Mouse (Mus musculus): ENCODE results near the gene Atp2c2. TPM values are rescaled to one million over a fixed set of nuclear protein-coding genes. Genes with fewer than 3 reads are reported as not detected.

The Atp2c2 gene
- polyA plus RNA-seq, 1 experiment: 1.1 TPM

DNA sequence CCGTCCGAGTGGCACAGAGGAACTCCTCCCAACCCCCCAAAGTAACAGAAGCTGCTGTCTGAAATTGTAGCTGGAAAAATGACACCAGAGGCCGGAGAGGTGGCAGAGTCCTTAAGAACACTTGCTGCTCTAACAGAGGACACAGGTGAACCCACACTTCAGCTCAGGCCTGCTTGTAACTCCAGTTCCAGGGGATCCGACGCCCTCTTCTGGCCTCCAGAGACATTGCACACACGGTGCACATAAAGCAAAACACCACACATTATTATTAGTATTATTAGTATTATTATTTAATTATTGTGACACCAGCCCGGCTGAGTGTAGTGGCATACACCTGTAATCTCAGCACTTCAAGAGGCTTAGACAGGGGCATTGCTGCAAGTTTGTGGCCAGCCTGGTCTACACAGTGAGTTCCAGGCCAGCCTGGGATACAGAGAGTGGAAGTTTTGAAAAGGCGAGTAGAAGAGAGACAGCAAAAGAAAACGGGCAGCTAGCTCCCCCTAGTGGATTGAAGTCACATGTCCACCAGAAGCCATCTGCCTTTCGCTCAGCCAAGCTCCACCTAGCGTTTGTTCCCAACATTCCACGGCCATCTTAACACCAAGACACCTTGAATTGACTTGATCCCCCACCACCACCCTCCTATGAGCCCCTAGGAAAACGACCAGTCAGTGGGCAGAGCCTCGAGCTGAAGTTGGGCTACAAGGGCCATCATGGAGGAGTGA is 79.4 kb downstream of the Atp2c2 start:
- peaks cover 1% of the 10 kb centered on the region for H3K4me1 ChIP-seq (ENCODE audit: control insufficient read depth, insufficient read depth, low read length)
- no peak for TF ChIP-seq POLR2A (IDR thresholded peaks at IDR 0.05; ENCODE audit: extremely low read depth, insufficient read depth, low read length)
- peak; percentile 99 for TF ChIP-seq CTCF (IDR thresholded peaks at IDR 0.05; ENCODE audit: extremely low read depth, insufficient read depth, low read length)
- no peak overlapping the region for H3K4me3 ChIP-seq (ENCODE audit: insufficient read depth, low read length)
- no peak overlapping the region for H3K27ac ChIP-seq (ENCODE audit: insufficient read depth, low read length)

DNA sequence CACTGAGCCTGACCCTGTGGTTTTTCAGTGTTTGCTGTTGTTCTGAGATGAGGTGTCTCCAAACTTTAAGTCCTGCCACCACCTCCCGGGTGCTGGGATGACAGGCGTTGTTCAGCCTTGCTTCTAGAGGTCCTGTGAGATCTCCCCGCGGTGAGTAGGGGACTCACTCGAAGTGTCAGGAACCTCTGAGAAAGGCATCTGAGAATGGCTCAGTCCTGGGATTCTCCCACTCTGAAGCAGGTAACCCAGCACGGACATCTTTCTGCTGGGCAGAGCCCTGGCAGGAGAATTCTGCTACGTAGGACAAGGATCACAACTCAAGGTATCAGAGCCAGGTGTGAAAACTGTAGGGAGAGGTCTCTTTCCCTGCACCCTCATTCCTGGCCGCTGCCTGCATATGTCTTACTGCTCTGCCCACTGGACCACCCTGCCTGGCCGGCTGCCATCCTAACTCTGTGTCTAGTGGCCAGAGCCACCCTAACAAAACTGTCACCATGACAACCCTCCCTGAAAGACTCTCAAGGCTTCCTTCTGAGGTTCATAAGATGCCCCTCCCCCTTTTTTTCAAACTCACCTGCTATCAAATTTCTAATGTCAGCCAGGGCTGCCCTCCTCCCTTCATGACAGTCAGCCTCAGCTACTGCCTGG is 80.7 kb downstream of the Atp2c2 start:
- TF ChIP-seq CTCF (IDR thresholded peaks at IDR 0.05; ENCODE audit: extremely low read depth, insufficient read depth, low read length) (no peak), POLR2A (IDR thresholded peaks at IDR 0.05; ENCODE audit: extremely low read depth, insufficient read depth, low read length) (no peak)
- Histone ChIP-seq H3K4me1 (ENCODE audit: control insufficient read depth, insufficient read depth, low read length) (peaks cover 1% of the 10 kb centered on the region), H3K27ac (ENCODE audit: insufficient read depth, low read length) (no peak overlapping the region), H3K4me3 (ENCODE audit: insufficient read depth, low read length) (no peak overlapping the region)

DNA sequence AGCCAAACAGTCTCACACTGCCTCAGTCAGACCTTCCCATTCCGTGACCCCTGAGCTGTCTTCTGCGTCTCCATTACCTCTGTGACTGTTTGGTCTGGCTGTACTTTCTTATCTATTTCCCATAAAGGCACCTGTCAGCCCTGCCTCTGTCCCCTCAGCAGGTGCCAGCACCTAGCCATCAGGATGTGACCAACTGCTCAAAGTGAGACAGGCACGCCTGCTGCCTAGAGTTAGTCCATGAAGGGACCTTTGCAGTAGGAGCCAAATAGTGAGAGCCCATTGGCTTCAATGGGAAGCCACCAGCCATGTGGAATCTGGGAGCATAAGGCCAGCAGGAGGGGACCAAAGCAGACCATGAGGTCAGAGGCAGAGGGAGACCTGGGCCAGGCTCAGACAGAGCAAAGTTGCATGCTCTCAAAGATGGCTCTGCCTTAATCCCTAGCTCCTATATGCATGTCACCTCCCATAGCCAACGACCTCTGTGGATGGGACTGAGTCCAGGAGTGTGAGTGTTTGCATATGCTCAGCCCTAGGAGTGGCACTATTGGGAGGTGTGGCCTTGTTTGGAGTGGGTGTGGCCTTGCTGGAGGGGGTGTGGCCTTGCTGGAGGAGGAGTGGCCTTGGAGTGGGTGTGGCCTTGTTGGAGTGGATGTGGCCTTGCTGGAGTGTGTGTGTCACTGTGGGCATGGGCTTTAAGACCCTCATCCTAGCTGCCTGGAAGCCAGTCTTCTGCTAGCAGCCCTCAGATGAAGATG is 81.5 kb downstream of the Atp2c2 start:
- Histone ChIP-seq H3K4me3 (ENCODE audit: insufficient read depth, low read length) (no peak overlapping the region), H3K4me1 (ENCODE audit: control insufficient read depth, insufficient read depth, low read length) (peaks cover 1% of the 10 kb centered on the region), H3K27ac (ENCODE audit: insufficient read depth, low read length) (no peak overlapping the region)
- no peak for TF ChIP-seq CTCF (IDR thresholded peaks at IDR 0.05; ENCODE audit: extremely low read depth, insufficient read depth, low read length)
- no peak for TF ChIP-seq POLR2A (IDR thresholded peaks at IDR 0.05; ENCODE audit: extremely low read depth, insufficient read depth, low read length)

DNA sequence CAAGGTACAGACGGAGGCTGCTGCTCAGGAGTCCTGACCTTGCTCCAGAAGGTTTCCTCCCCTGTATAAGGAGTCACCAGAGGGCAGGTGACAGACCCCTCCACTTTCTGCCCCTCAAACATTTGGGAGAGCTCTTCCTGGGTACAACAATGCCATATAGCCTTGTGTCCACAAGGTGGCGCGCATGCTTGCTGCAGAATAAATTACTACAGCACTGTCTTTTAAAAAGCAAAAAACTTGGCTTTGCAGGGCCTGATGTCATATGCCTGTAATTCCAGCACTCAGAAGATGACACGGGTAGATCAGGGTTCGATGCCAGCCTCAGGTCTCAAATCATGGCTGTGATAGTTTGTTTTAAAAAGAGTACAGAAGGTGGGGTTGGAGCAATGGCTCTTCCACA is 82.9 kb downstream of the Atp2c2 start:
- Histone ChIP-seq H3K4me1 (ENCODE audit: control insufficient read depth, insufficient read depth, low read length) (no peaks in the 10 kb centered on the region), H3K27ac (ENCODE audit: insufficient read depth, low read length) (no peak overlapping the region), H3K4me3 (ENCODE audit: insufficient read depth, low read length) (no peak overlapping the region)
- peak; percentile 95 for TF ChIP-seq CTCF (IDR thresholded peaks at IDR 0.05; ENCODE audit: extremely low read depth, insufficient read depth, low read length)
- no peak for TF ChIP-seq POLR2A (IDR thresholded peaks at IDR 0.05; ENCODE audit: extremely low read depth, insufficient read depth, low read length)

DNA sequence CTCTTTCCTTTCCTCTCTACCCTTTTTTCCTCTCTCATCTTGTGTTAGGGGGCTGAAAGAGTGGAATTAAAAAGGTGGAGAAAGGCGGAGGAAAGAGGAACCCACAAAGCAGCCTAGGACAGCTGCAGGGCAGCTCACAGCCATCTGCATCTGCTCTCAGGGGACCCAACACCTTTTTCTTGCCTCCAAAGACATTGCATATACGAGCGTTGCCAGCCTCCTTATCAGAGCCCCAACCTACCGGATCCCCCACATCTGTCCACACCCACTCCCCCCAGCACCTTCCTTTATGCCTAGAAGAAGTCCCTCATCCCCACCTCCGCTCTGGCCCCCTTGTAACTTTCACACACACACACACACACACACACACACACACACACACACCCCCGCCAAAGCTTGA is 83.8 kb downstream of the Atp2c2 start:
- no peaks in the 10 kb centered on the region for H3K4me1 ChIP-seq (ENCODE audit: control insufficient read depth, insufficient read depth, low read length)
- no peak overlapping the region for H3K4me3 ChIP-seq (ENCODE audit: insufficient read depth, low read length)
- TF ChIP-seq POLR2A (IDR thresholded peaks at IDR 0.05; ENCODE audit: extremely low read depth, insufficient read depth, low read length) (no peak), CTCF (IDR thresholded peaks at IDR 0.05; ENCODE audit: extremely low read depth, insufficient read depth, low read length) (no peak)
- H3K27ac ChIP-seq (ENCODE audit: insufficient read depth, low read length): no peak overlapping the region

DNA sequence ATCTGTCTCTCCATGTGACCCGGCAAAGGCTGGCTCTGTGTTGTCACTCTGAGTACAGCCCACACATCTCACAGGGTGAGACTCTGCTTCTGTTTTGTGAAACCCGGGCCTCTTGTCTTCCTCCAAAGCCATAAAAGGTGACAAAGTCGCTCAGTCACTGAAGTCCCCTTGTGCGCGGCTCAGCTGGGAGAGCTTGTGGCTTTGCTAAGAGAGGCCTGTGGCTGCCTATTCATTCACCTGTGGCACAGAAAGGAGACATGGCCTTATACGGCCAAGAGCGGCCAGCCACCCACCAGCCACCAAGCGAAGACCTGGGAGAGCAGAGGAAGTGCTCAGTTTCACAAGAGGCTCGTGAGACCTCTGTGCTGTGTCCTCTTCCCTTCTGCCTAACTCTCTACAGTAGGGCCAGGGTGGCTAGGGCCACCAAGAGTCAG is 84.3 kb downstream of the Atp2c2 start:
- H3K27ac ChIP-seq (ENCODE audit: insufficient read depth, low read length): no peak overlapping the region
- H3K4me3 ChIP-seq (ENCODE audit: insufficient read depth, low read length): no peak overlapping the region
- no peak for TF ChIP-seq POLR2A (IDR thresholded peaks at IDR 0.05; ENCODE audit: extremely low read depth, insufficient read depth, low read length)
- no peak for TF ChIP-seq CTCF (IDR thresholded peaks at IDR 0.05; ENCODE audit: extremely low read depth, insufficient read depth, low read length)
- no peaks in the 10 kb centered on the region for H3K4me1 ChIP-seq (ENCODE audit: control insufficient read depth, insufficient read depth, low read length)

DNA sequence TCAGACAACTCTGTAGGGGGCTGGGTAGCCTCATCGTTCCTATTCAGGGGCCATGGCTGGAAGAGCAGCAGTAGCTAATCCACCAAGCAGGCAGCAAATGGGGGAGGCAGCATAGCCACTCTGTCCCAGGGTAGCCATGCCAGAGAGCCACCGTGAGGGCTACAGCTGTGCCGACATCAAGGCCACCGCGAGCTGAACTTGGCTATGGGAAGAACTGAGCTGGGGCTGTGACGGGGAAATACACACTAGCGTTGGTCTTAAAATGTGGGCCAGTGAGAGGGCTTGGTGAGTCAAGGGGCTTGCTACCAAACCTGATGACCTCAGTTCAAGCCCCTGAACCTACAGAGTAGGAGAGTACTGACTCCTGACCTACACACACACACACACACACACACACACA is 84.9 kb downstream of the Atp2c2 start:
- H3K4me3 ChIP-seq (ENCODE audit: insufficient read depth, low read length): no peak overlapping the region
- TF ChIP-seq CTCF (IDR thresholded peaks at IDR 0.05; ENCODE audit: extremely low read depth, insufficient read depth, low read length): no peak
- no peak for TF ChIP-seq POLR2A (IDR thresholded peaks at IDR 0.05; ENCODE audit: extremely low read depth, insufficient read depth, low read length)
- H3K27ac ChIP-seq (ENCODE audit: insufficient read depth, low read length): no peak overlapping the region
- H3K4me1 ChIP-seq (ENCODE audit: control insufficient read depth, insufficient read depth, low read length): no peaks in the 10 kb centered on the region

DNA sequence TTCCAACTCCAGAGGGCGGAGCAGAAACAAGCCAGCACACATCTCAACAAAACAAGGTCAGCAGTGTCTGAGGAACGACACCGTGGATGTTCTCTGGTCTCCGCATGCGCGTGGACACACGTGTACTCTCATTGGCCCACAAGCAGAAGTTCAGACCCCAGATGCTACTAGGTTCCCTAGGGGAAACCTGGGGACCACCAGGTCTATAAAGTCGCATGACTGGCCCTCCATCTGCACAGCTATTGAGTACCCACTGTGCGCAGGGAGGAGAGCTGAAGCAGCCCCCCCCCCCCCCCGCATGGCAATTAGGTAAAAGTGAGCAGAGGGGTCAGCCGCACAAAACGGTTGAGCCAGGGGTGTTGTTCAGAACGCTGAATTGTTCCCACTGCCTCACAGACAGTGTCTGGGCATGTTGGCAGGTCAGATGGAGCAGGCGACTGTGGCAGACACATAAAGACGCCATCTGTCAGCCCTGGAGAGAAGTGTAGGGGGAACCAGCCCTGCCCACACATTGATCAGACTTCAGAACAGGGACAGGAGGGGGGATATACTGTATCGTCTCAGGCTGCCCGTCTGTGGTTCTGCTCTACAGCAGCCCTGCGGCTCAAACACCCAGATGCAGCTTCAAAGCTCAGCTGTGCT is 86.1 kb downstream of the Atp2c2 start:
- Histone ChIP-seq H3K4me1 (ENCODE audit: control insufficient read depth, insufficient read depth, low read length) (no peaks in the 10 kb centered on the region), H3K4me3 (ENCODE audit: insufficient read depth, low read length) (no peak overlapping the region), H3K27ac (ENCODE audit: insufficient read depth, low read length) (no peak overlapping the region)
- TF ChIP-seq CTCF (IDR thresholded peaks at IDR 0.05; ENCODE audit: extremely low read depth, insufficient read depth, low read length): no peak
- no peak for TF ChIP-seq POLR2A (IDR thresholded peaks at IDR 0.05; ENCODE audit: extremely low read depth, insufficient read depth, low read length)

DNA sequence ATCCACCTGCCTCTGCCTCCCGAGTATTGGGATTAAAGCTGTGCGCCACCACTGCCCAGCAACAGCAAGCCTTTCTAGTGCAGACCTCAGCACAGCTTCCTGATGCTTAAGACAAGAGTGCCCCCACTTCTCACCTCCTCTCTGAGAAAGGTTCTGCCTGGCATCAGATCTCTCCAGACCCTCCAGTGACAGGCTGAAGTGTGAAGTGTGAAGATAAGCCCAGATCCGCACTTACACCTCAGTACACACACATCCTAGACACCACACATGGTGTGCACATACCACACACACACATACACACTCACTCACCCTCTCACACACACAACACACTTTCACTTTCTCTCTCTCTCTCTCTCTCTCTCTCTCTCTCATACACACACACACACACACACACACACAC is 87.1 kb downstream of the Atp2c2 start:
- TF ChIP-seq CTCF (IDR thresholded peaks at IDR 0.05; ENCODE audit: extremely low read depth, insufficient read depth, low read length): no peak
- Histone ChIP-seq H3K27ac (ENCODE audit: insufficient read depth, low read length) (no peak overlapping the region), H3K4me1 (ENCODE audit: control insufficient read depth, insufficient read depth, low read length) (no peaks in the 10 kb centered on the region), H3K4me3 (ENCODE audit: insufficient read depth, low read length) (no peak overlapping the region)
